Comparison of ENCODE assay signal across 8 mouse cellular contexts in the genomic region with DNA sequence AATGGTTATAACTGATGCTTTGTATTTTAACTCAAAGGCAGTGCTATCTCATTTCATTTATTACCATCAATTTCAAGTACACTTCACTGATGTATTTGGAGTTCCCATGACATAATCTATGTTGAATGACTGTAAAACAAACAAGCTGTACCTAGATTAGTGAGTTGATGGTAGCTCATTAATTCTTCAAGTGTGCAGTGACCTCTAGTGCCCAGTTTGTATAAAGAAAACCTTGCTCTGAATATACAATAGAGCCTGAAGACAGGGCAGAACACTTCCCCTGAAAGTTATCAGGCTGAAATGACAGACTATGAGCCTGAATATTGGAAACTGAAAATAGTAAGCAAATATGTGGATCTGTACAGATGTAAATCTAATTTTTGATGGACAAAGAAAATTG.
DNase-seq lines count a peak whose midpoint lies in the region; TF ChIP-seq lines count a peak whose summit lies in the region.
"Had no signal": no experiment of that assay in that cellular context is flagged by ENCODE, and none has a peak within 500 bp of the region (broad histone marks: within the 10 kb centered on the region; RNA-seq: fewer than 3 reads in every experiment).

No protein-coding gene starts in this region.

- no peak overlapping the region for H3K27ac ChIP-seq in left cerebral cortex, adult 2 months
- H3K27ac ChIP-seq: embryonic facial prominence, embryonic 13.5 days had no signal

- peak; percentile 67 for TF ChIP-seq CTCF in left cerebral cortex, adult 2 months (IDR thresholded peaks at IDR 0.05)

- no peak for DNase-seq in left cerebral cortex, adult 2 months (ENCODE audit: extremely low spot score in 1 of 2, low spot score in 2 of 2)
- no peak for DNase-seq in left cerebral cortex, postnatal 36 days (ENCODE audit: low spot score in 2 of 2)
- DNase-seq in R1 (ENCODE audit: low read depth, low spot score), result peak; percentile 50
- DNase-seq in embryo, embryonic 11.5 days (ENCODE audit: low read depth, low spot score), result peak; percentile 24
- peak; percentile 13 to 23 for DNase-seq in kidney, postnatal 36 days
- DNase-seq in natural killer cell, adult 2 months (ENCODE audit: low spot score in 2 of 2), result peak; percentile 1 to 16
- no peak for DNase-seq in thymus, postnatal 14 days

- intact Hi-C loops in left cerebral cortex, adult 2 months (cut with DNase I), result loop anchor here (1.0 kb wide), 1 partner anchor 327 kb away; no protein-coding TSS in a partner anchor
- intact Hi-C loops in left cerebral cortex, postnatal 36 days (cut with DNase I), result loop anchor here (2.0 kb wide), 1 partner anchor 327 kb away; no protein-coding TSS in a partner anchor

- no peak overlapping the region for H3K4me3 ChIP-seq in left cerebral cortex, adult 2 months
- H3K4me3 ChIP-seq: embryonic facial prominence, embryonic 13.5 days had no signal

Comparison
In these comparisons a context has a peak if more than half of its experiments do, and no peak if none do; other contexts are left out.
1. DNase-seq: peak in R1 (single experiment), embryo, embryonic 11.5 days (single experiment), kidney, postnatal 36 days (2 of 2) and natural killer cell, adult 2 months (2 of 2); none in left cerebral cortex, adult 2 months (0 of 2), left cerebral cortex, postnatal 36 days (0 of 2) and thymus, postnatal 14 days (single experiment).